Mouse (Mus musculus) heart, embryonic 15.5 days (tissue): ENCODE data around the gene Tnks1bp1. TPM values are rescaled to one million over a fixed set of nuclear protein-coding genes. Genes with fewer than 3 reads are reported as not detected.

ENCODE experiments used
- ATAC-seq: fragments of 200-750 bp; cut with Nextera tagmentation; replicated peaks from 2 replicates; pipeline ENCODE4 v1.8.0; 2017; ENCODE audit warnings: low read depth, moderate TSS enrichment; ENCODE audit not compliant: insufficient number of reproducible peaks, insufficient read depth, low FRiP score
- H3K27ac ChIP-seq: fragments of 300-500 bp; sonication (generic); 2 replicates; pipeline ENCODE4 v1.5.1; 2015; ENCODE audit warnings: mild to moderate bottlenecking, inconsistent platforms
- H3K27me3 ChIP-seq: fragments of 300-500 bp; sonication (generic); 2 replicates; pipeline ENCODE4 v1.6.1; 2015; ENCODE audit warnings: inconsistent platforms
- H3K36me3 ChIP-seq: fragments of 300-500 bp; sonication (generic); 2 replicates; pipeline ENCODE4 v1.6.1; 2015; ENCODE audit warnings: mild to moderate bottlenecking, inconsistent platforms
- H3K4me1 ChIP-seq: fragments of 300-500 bp; sonication (generic); replicated peaks from 2 replicates; pipeline ENCODE4 v1.6.1; 2015; ENCODE audit warnings: inconsistent platforms
- H3K4me2 ChIP-seq: fragments of 300-500 bp; sonication (generic); 2 replicates; pipeline ENCODE4 v1.6.1; 2015; ENCODE audit warnings: inconsistent platforms, mild to moderate bottlenecking, moderate library complexity
- H3K4me3 ChIP-seq: fragments of 300-500 bp; sonication (generic); 2 replicates; pipeline ENCODE4 v1.5.1; 2015; ENCODE audit warnings: mild to moderate bottlenecking, inconsistent platforms
- H3K9ac ChIP-seq: fragments of 300-500 bp; sonication (generic); 2 replicates; pipeline ENCODE4 v1.6.1; 2015; ENCODE audit warnings: mild to moderate bottlenecking, inconsistent platforms
- H3K9me3 ChIP-seq: fragments of 300-500 bp; sonication (generic); replicated peaks from 2 replicates; pipeline ENCODE4 v1.6.1; 2016; ENCODE audit warnings: inconsistent platforms
- whole genome bisulfite sequencing: fragments of 180-500 bp; shearing (Covaris S2); methylation state at CpG from one replicate; pipeline ENCODE4 v1.1.7; 2015; ENCODE audit warnings: mixed read lengths; 5-methylcytosine and 5-hydroxymethylcytosine counted together
- polyA plus RNA-seq: library from polyadenylated mRNA; unstranded; fragments of >200 nt; fragmentation: Nextera tagmentation; extraction: Ambion mirVana; gene quantifications from 2 replicates; pipeline ENCODE4 v1.2.1, GENCODE M21; 2015

The Tnks1bp1 gene
- polyA plus RNA-seq, 1 experiment from 2014 or later = 23.9 TPM

DNA sequence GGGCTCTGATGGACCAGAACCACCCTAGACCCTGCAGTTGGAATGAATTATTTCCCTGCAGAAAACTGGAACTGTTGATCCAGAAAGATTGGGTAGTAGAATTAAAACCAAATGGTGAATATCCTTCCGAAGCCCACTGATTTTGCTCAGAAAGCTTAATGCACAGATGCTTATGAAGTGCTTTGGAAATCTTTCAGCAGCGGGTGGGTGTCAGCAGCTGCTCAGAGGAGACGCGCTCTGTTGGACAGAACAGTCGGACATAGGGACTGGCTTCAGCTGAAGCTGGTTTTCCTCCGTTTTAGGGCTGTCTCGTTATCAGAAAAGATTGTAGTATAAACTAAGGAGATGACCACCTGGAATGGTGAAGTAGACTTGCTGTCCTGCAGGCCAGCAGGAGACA lies 4.2 kb upstream of the Tnks1bp1 start:
- Histone ChIP-seq H3K4me2 (no peak overlapping the region), H3K27me3 (no peaks in the 10 kb centered on the region), H3K4me1 (peaks cover 14% of the 10 kb centered on the region), H3K9ac (no peak overlapping the region), H3K27ac (no peak overlapping the region), H3K36me3 (peaks cover 75% of the 10 kb centered on the region), H3K9me3 (no peaks in the 10 kb centered on the region), H3K4me3 (no peak overlapping the region)
- WGBS = 88% methylated on average over 7 of the region's 7 CpGs
- no peak for ATAC-seq

DNA sequence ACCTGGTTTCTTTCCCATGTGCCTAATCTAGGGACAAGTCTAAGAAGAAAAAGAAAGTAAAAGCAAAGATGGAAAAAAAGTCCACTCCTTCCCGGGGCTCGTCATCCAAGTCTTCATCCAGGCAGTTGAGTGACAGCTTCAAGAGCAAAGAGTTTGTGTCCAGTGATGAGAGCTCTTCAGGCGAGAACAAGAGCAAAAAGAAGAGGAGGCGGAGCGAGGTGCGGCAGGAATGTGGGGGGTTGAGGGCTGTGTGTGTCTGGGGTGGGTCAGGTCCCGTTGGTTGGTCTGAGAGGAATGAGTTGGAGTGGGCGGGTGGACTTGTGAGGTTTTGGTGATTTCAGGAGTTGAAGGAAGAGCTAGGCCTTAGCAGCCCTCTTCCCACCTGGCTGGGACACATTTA lies 1.6 kb upstream of the Tnks1bp1 start:
- no peak overlapping the region for H3K4me3 ChIP-seq
- no peaks in the 10 kb centered on the region for H3K27me3 ChIP-seq
- H3K4me2 ChIP-seq = no peak overlapping the region
- peaks cover 33% of the 10 kb centered on the region for H3K4me1 ChIP-seq
- H3K36me3 ChIP-seq = peaks cover 56% of the 10 kb centered on the region
- ATAC-seq = no peak
- no peaks in the 10 kb centered on the region for H3K9me3 ChIP-seq
- no peak overlapping the region for H3K27ac ChIP-seq
- WGBS = 69% methylated on average over 8 of the region's 8 CpGs
- H3K9ac ChIP-seq = no peak overlapping the region

DNA sequence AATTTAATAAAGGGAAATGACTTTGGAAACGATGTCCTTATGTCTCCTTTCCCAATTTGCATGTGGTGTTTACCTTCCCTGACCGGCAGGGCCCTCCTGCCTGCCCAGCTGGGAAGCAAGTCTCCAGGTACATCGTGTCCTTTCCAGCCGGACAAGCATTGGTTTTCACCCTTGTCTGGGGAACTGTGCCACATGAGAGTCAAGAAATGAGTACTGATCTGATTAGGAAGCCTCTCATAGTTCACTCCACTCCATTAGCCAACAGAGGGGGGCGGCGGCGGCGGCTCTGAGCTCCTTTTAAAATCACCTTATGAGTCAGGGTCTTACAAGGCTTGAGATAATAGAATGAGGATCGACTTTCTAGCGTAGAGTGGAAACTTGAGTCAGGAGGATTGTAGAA lies 741 bp upstream of the Tnks1bp1 start:
- no peaks in the 10 kb centered on the region for H3K9me3 ChIP-seq
- H3K4me3 ChIP-seq = peak overlapping the region; percentile 92
- no peak for ATAC-seq
- H3K9ac ChIP-seq = peak overlapping the region; percentile 79; the same call in 1 of the 2 replicates
- H3K27ac ChIP-seq = peak overlapping the region; percentile 95
- H3K27me3 ChIP-seq = no peaks in the 10 kb centered on the region
- H3K4me1 ChIP-seq = peaks cover 41% of the 10 kb centered on the region
- peaks cover 47% of the 10 kb centered on the region for H3K36me3 ChIP-seq
- WGBS = 49% methylated on average over 10 of the region's 10 CpGs
- peak overlapping the region; percentile 80 for H3K4me2 ChIP-seq

DNA sequence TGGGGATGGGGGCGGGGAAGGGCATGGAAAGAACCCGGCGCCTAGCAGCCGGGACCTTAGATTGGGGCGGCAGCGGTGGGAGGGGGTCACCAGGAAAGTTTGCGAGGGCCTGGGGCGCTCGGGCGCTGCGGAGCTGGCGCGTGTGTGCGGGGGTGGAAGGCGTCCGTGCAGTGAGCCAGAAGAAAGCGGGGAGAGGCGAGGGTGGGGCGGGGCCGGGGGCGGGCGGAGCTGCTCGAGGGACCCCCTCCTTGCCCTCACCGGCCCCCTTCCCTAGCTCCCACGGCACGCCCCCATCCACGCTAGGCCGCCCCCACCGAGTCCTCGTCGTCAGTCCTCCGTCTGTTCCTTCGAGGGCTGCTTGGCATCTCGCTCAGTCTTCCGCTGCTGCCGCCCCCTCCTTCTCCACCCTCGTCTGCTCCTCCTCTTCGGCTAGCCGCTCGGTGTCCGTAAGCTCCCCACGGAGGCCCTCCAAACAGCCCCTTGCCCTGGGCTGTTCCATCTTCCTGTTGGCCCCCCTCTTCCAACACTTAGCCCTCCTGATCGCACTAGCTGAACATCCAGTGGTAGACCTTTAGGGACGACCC lies 438 bp downstream of the Tnks1bp1 start:
- 1% methylated on average over 31 of the region's 44 CpGs for WGBS
- peaks cover 36% of the 10 kb centered on the region for H3K36me3 ChIP-seq
- H3K4me1 ChIP-seq = peaks cover 44% of the 10 kb centered on the region

DNA sequence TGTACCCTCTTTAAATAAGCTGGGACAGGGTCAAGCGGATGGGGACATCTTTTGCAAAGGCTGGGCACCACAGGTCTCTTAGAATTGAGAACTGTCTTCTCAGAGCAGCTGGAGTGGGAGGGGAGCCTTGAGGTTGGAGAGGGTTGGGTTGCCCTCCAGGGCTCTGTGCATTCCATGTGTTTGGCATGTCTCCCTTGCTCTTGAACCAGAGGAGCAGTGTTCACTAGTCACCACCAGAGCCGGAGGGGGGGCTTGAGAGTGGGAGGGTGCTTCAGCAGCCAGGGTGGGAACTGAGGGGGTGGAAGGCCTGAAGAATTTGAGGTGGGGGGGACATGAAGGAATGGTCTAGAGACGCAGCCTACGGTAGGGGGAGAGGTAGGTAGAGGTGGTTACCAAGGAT lies 1.5 kb downstream of the Tnks1bp1 start:
- no peak for ATAC-seq
- Histone ChIP-seq H3K9me3 (no peaks in the 10 kb centered on the region), H3K4me1 (peaks cover 44% of the 10 kb centered on the region), H3K27ac (peak overlapping the region; percentile 95), H3K36me3 (peaks cover 29% of the 10 kb centered on the region), H3K4me3 (peak overlapping the region; percentile 92), H3K27me3 (no peaks in the 10 kb centered on the region), H3K4me2 (peak overlapping the region; percentile 80), H3K9ac (peak overlapping the region; percentile 79; the same call in 1 of the 2 replicates)
- WGBS = 74% methylated on average over 4 of the region's 4 CpGs

More for the DNA sequence above, 438 bp downstream of the Tnks1bp1 start:
- peak; percentile 59 for ATAC-seq
- no peaks in the 10 kb centered on the region for H3K9me3 ChIP-seq
- peak overlapping the region; percentile 95 for H3K27ac ChIP-seq
- peak overlapping the region; percentile 80 for H3K4me2 ChIP-seq
- H3K4me3 ChIP-seq = peak overlapping the region; percentile 92
- peak overlapping the region; percentile 79 for H3K9ac ChIP-seq
- no peaks in the 10 kb centered on the region for H3K27me3 ChIP-seq

DNA sequence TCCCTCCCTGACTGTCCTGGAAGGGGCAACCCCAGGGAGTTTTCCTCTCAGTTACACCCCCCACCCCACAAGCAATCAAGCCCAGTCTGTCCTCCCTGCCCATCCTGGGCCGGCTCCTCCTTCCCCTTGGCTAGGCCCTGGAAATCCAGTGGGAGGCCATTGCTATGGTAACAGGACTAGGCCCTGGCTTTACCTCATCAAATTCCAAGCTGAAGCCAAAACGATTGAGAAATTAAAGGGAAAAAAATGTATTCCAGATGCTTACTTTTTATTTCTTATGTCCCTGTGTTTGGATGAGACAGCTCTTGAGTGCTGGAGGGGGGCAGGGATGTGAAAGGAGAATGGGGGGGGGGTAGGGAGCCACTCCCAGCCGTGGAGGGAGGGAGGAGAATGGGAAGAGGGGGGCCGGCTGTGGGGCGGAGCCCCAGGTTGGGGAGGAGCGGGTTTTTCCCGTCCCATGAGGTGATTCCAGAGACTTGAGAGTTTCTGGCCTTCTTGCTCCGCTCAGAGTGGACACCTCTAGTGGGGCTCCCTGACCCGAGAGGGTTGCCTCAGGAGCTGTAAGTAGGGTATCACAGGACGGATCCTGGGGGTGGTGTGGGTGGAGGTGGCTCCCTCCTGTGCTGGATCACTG lies 2.3 kb downstream of the Tnks1bp1 start:
- WGBS = 24% methylated on average over 10 of the region's 10 CpGs

DNA sequence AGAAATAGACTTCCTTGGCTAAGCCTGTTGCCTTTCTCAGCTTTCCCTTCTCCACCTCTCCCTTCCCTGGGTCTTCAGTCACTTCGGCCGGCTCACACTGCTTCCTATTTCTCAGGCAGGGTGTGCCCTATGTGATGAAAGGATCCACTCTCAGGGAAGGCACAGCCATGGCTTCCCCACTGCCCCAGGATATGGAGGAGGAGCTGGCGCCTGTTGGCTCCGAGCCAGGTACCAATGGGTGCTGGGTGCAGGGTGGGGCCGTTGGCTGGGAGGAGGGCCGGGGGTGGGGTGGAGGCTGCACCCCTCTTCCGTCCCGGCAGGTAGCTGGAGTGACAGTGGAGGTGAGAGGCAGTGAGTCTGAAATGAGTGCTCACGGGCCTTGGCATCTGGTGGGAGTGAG lies 2.9 kb downstream of the Tnks1bp1 start:
- Histone ChIP-seq H3K36me3 (peaks cover 29% of the 10 kb centered on the region), H3K4me2 (peak overlapping the region; percentile 80), H3K27me3 (no peaks in the 10 kb centered on the region), H3K9ac (peak overlapping the region; percentile 41; the same call in 1 of the 2 replicates), H3K4me1 (peaks cover 49% of the 10 kb centered on the region), H3K9me3 (no peaks in the 10 kb centered on the region), H3K27ac (peak overlapping the region; percentile 95), H3K4me3 (peak overlapping the region; percentile 92)
- ATAC-seq = no peak
- 31% methylated on average over 9 of the region's 9 CpGs for WGBS

More for the DNA sequence above, 2.3 kb downstream of the Tnks1bp1 start:
- Histone ChIP-seq H3K27me3 (no peaks in the 10 kb centered on the region), H3K4me3 (peak overlapping the region; percentile 92), H3K9ac (peak overlapping the region; percentile 41; the same call in 1 of the 2 replicates), H3K9me3 (no peaks in the 10 kb centered on the region), H3K4me2 (peak overlapping the region; percentile 80), H3K27ac (peak overlapping the region; percentile 95), H3K4me1 (peaks cover 47% of the 10 kb centered on the region), H3K36me3 (peaks cover 31% of the 10 kb centered on the region)
- ATAC-seq = peak; percentile 17; the same call in 1 of the 2 replicates

DNA sequence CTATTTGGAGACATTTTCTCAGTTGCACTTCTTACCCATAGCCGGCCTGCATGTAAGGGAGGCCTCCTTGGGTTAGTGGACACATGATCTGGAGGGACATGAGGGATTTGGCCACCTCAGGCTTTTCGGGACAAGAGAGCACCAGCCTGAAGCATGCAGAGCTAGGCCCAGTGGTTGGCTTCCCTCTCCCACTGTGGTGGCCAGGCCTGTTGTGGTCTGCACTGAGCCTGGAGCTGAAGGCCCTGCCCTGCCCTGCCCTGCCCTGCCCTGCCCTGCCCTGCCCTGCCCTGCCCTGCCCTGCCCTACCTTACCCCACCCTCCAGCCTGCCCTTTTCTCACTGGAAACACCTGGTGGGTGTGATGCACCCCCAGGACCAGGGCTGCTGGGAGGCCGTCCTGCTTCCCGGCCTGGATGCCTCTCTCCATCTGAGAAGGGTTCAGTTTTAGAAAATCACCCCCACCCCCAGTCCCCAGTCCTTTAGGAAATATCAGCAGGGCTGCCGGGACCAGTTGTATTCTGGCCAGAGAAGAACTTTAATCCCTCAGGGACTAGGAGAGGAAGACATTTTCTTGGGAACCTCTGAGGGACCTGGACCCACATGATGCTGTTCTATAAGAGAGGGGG lies 5.5 kb downstream of the Tnks1bp1 start:
- Histone ChIP-seq H3K4me1 (peaks cover 42% of the 10 kb centered on the region), H3K36me3 (peaks cover 25% of the 10 kb centered on the region), H3K9me3 (no peaks in the 10 kb centered on the region), H3K27me3 (no peaks in the 10 kb centered on the region), H3K27ac (no peak overlapping the region), H3K9ac (no peak overlapping the region), H3K4me2 (peak overlapping the region; percentile 36), H3K4me3 (no peak overlapping the region)
- 76% methylated on average over 5 of the region's 5 CpGs for WGBS
- no peak for ATAC-seq

DNA sequence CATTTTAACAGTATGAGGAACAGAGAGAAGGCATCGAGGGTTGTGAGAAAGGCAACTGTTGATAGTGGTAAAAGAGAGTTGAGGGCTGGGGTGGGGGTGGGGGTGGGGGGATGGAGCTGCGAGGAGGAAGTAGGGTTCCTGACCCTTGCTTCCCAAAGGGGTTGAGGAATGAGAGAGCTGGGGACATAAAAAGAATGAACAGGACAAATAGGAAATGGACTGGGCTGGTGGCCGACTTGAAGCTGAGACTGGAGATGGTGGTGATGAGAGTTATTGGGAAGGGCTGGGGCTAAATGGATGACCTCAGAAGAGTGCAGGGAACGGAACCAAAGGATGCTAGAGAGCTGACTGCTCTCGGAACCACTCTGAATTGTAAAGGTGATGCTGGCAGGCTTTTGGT lies 8.9 kb downstream of the Tnks1bp1 start:
- Histone ChIP-seq H3K27me3 (no peaks in the 10 kb centered on the region), H3K36me3 (peaks cover 38% of the 10 kb centered on the region), H3K9ac (no peak overlapping the region), H3K4me2 (no peak overlapping the region), H3K4me1 (peaks cover 33% of the 10 kb centered on the region), H3K27ac (no peak overlapping the region), H3K9me3 (no peaks in the 10 kb centered on the region), H3K4me3 (no peak overlapping the region)
- 56% methylated on average over 5 of the region's 5 CpGs for WGBS
- ATAC-seq = no peak

DNA sequence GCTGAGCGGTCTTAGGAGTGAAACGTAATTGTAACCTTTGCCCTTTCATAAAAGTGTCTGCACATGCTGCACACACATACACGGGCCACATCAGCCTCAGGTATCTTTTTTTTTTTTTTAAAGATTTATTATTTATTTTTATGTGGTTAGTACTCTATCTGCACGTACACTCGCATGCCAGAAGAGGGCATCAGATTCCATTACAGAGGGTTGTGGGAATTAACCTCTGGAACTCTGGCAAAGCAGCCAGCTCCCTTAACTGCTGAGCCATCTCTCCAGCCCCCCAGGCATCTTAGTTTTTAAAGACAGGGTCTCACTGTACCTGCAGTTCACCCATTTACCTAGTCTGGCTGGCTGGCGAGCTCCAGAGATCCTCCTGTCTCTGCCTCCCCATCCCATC lies 11.9 kb downstream of the Tnks1bp1 start:
- peaks cover 51% of the 10 kb centered on the region for H3K36me3 ChIP-seq
- no peak overlapping the region for H3K4me2 ChIP-seq
- no peak overlapping the region for H3K9ac ChIP-seq
- no peak overlapping the region for H3K4me3 ChIP-seq
- H3K27ac ChIP-seq = 0 out of 2 replicates have a peak overlapping the region, but pooled peaks have one; percentile 51
- H3K4me1 ChIP-seq = peaks cover 25% of the 10 kb centered on the region
- WGBS = 91% methylated on average over 6 of the region's 6 CpGs
- ATAC-seq = no peak
- H3K9me3 ChIP-seq = no peaks in the 10 kb centered on the region
- H3K27me3 ChIP-seq = no peaks in the 10 kb centered on the region

DNA sequence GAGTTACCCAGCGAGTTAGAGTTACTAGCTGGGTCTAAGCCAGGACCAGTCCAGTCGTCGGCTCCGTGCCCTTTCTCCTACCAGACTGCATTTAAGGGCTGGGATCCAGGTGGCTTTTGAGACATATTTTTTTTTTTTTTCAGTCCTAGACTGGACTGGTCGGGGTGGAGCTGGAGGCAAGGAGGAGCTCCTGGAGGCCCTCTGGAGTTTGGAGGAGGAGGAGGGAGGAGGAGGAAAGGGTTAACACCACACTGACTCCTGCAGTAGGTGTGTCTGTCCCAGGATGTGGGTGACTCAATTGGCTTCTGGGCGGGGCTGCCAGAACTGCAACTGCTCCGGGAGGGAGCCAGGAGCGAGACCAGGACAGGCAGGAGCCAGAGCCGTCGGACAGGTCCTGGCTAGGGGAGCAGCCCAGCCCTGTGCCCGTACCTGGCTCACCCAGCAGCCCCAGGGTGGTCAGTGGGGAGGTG lies 12.8 kb downstream of the Tnks1bp1 start:
- H3K36me3 ChIP-seq = peaks cover 42% of the 10 kb centered on the region
- peak overlapping the region; percentile 51; the same call in 1 of the 2 replicates for H3K9ac ChIP-seq
- peaks cover 22% of the 10 kb centered on the region for H3K4me1 ChIP-seq
- WGBS = 3% methylated on average over 11 of the region's 11 CpGs
- H3K27ac ChIP-seq = peak overlapping the region; percentile 51; the same call in 1 of the 2 replicates
- no peaks in the 10 kb centered on the region for H3K27me3 ChIP-seq
- peak overlapping the region; percentile 78 for H3K4me2 ChIP-seq
- H3K9me3 ChIP-seq = no peaks in the 10 kb centered on the region
- H3K4me3 ChIP-seq = peak overlapping the region; percentile 47
- peak; percentile 72 for ATAC-seq
